In genomic region chr3:39884370-39884769, GRCm38 (mm10) we compare ENCODE assay signal across 28 mouse cellular contexts.
DNase-seq lines count a peak whose midpoint lies in the region; ATAC-seq and TF ChIP-seq lines count a peak whose summit lies in the region.
"Had no signal": no experiment of that assay in that cellular context is flagged by ENCODE, and none has a peak within 500 bp of the region (broad histone marks: within the 10 kb centered on the region; RNA-seq: fewer than 3 reads in every experiment).

No protein-coding gene starts in this region.

- peak; percentile 22 for DNase-seq in forebrain, embryonic 14.5 days (ENCODE audit: low spot score)
- no peak for DNase-seq in forebrain, embryonic 10.5 days (ENCODE audit: extremely low spot score, low spot score)
- DNase-seq in limb, embryonic 11.5 days (ENCODE audit: low spot score), result peak; percentile 15
- DNase-seq in limb, embryonic 10.5 days (ENCODE audit: low spot score), result no peak
- DNase-seq in brain, embryonic 14.5 days (ENCODE audit: low read depth), result peak; percentile 50
- DNase-seq in testis, postnatal 10 days (ENCODE audit: low spot score), result no peak
- DNase-seq: adrenal gland, postnatal 25 days; B cell, adult 2 months; cerebellum, adult 2 months; gastrocnemius, adult 2 months; gastrocnemius, postnatal 36 days; heart, adult 18-20 months; heart, postnatal 36 days; kidney, adult 11 months; kidney, postnatal 14 days; layer of hippocampus, adult 9-11 months; lung, embryonic 14.5 days; right cerebral cortex, postnatal 25 days; thymus, postnatal 25 days had no signal

- H3K9ac ChIP-seq in forebrain, embryonic 14.5 days (ENCODE audit: low read length), result no peak overlapping the region
- H3K9ac ChIP-seq in limb, embryonic 11.5 days (ENCODE audit: low read length), result no peak overlapping the region
- no peak overlapping the region for H3K9ac ChIP-seq in neural tube, embryonic 13.5 days
- H3K9ac ChIP-seq: embryonic facial prominence, embryonic 12.5 days; forebrain, embryonic 13.5 days; limb, embryonic 12.5 days; liver, embryonic 15.5 days; lung, embryonic 14.5 days; stomach, embryonic 15.5 days had no signal

- ATAC-seq in forebrain, embryonic 14.5 days, result no peak
- no peak for ATAC-seq in limb, embryonic 11.5 days (ENCODE audit: insufficient number of reproducible peaks, low FRiP score, low TSS enrichment, low read depth)
- peak; percentile 36; the same call in 1 of the 2 replicates for ATAC-seq in neural tube, embryonic 13.5 days (ENCODE audit: low read depth)
- ATAC-seq: forebrain, embryonic 13.5 days; inflammation-experienced regulatory T-cells, adult 6 months had no signal

- no peaks in the 10 kb centered on the region for H3K27me3 ChIP-seq in forebrain, embryonic 14.5 days (replicated peaks; ENCODE audit: control insufficient read depth, insufficient read depth, low read length)
- peaks cover 5% of the 10 kb centered on the region; the same call in 1 of the 2 replicates for H3K27me3 ChIP-seq in forebrain, embryonic 10.5 days (ENCODE audit: poor library complexity, severe bottlenecking)
- H3K27me3 ChIP-seq in limb, embryonic 11.5 days (ENCODE audit: control insufficient read depth, insufficient read depth, low read length), result no peaks in the 10 kb centered on the region
- H3K27me3 ChIP-seq in limb, embryonic 10.5 days (ENCODE audit: low read depth, poor library complexity, severe bottlenecking), result no peaks in the 10 kb centered on the region
- H3K27me3 ChIP-seq in neural tube, embryonic 13.5 days, result no peaks in the 10 kb centered on the region
- H3K27me3 ChIP-seq: embryonic facial prominence, embryonic 12.5 days; forebrain, embryonic 13.5 days; limb, embryonic 12.5 days; liver, embryonic 15.5 days; stomach, embryonic 15.5 days had no signal

- no peak overlapping the region for H3K4me3 ChIP-seq in forebrain, embryonic 14.5 days (ENCODE audit: low read depth, low read length)
- H3K4me3 ChIP-seq in forebrain, embryonic 10.5 days, result no peak overlapping the region
- H3K4me3 ChIP-seq in limb, embryonic 11.5 days (ENCODE audit: low read depth, low read length), result no peak overlapping the region
- no peak overlapping the region for H3K4me3 ChIP-seq in limb, embryonic 10.5 days
- H3K4me3 ChIP-seq in neural tube, embryonic 13.5 days, result no peak overlapping the region
- H3K4me3 ChIP-seq: embryonic facial prominence, embryonic 12.5 days; forebrain, embryonic 13.5 days; gastrocnemius, adult 2 months; limb, embryonic 12.5 days; liver, embryonic 15.5 days; midbrain, embryonic 10.5 days; stomach, embryonic 15.5 days had no signal

- no peaks in the 10 kb centered on the region for H3K36me3 ChIP-seq in forebrain, embryonic 14.5 days (ENCODE audit: control insufficient read depth, insufficient read depth, low read length)
- no peaks in the 10 kb centered on the region for H3K36me3 ChIP-seq in forebrain, embryonic 10.5 days (replicated peaks)
- H3K36me3 ChIP-seq in limb, embryonic 11.5 days (ENCODE audit: control insufficient read depth, insufficient read depth, low read length), result no peaks in the 10 kb centered on the region
- no peaks in the 10 kb centered on the region for H3K36me3 ChIP-seq in limb, embryonic 10.5 days
- no peaks in the 10 kb centered on the region for H3K36me3 ChIP-seq in neural tube, embryonic 13.5 days
- H3K36me3 ChIP-seq: embryonic facial prominence, embryonic 12.5 days; limb, embryonic 12.5 days; liver, embryonic 15.5 days; midbrain, embryonic 10.5 days; stomach, embryonic 15.5 days had no signal

- H3K9me3 ChIP-seq in forebrain, embryonic 14.5 days (replicated peaks; ENCODE audit: control insufficient read depth, low read length), result no peaks in the 10 kb centered on the region
- no peaks in the 10 kb centered on the region for H3K9me3 ChIP-seq in forebrain, embryonic 10.5 days
- no peaks in the 10 kb centered on the region for H3K9me3 ChIP-seq in limb, embryonic 11.5 days (ENCODE audit: control insufficient read depth, low read length)
- H3K9me3 ChIP-seq in limb, embryonic 10.5 days (replicated peaks), result no peaks in the 10 kb centered on the region
- no peaks in the 10 kb centered on the region for H3K9me3 ChIP-seq in neural tube, embryonic 13.5 days
- H3K9me3 ChIP-seq: embryonic facial prominence, embryonic 12.5 days; forebrain, embryonic 13.5 days; limb, embryonic 12.5 days; liver, embryonic 15.5 days; midbrain, embryonic 10.5 days; stomach, embryonic 15.5 days had no signal

- H3K4me1 ChIP-seq in forebrain, embryonic 14.5 days (ENCODE audit: control insufficient read depth, insufficient read depth, low read length), result no peaks in the 10 kb centered on the region; the same call in 1 of the 2 replicates
- peaks cover 14% of the 10 kb centered on the region for H3K4me1 ChIP-seq in forebrain, embryonic 10.5 days
- no peaks in the 10 kb centered on the region for H3K4me1 ChIP-seq in limb, embryonic 11.5 days (ENCODE audit: control insufficient read depth, insufficient read depth, low read length)
- no peaks in the 10 kb centered on the region for H3K4me1 ChIP-seq in limb, embryonic 10.5 days
- H3K4me1 ChIP-seq in neural tube, embryonic 13.5 days (replicated peaks), result no peaks in the 10 kb centered on the region
- H3K4me1 ChIP-seq: limb, embryonic 12.5 days; liver, embryonic 15.5 days; stomach, embryonic 15.5 days had no signal

- TF ChIP-seq CTCF in brain, embryonic 14.5 days (IDR thresholded peaks at IDR 0.05; ENCODE audit: borderline replicate concordance, extremely low read depth, insufficient read depth, insufficient read length), result no peak

- WGBS in forebrain, embryonic 14.5 days, result 7% methylated on average over 4 of the region's 4 CpGs
- 47% methylated on average over 4 of the region's 4 CpGs for WGBS in forebrain, embryonic 10.5 days
- WGBS in limb, embryonic 11.5 days, result 70% methylated on average over 4 of the region's 4 CpGs
- 90% methylated on average over 4 of the region's 4 CpGs for WGBS in limb, embryonic 10.5 days
- WGBS in neural tube, embryonic 13.5 days, result 23% methylated on average over 4 of the region's 4 CpGs

- TF ChIP-seq POLR2A in brain, embryonic 14.5 days (IDR thresholded peaks at IDR 0.05; ENCODE audit: borderline replicate concordance, extremely low read depth, insufficient read depth, insufficient read length, poor library complexity, severe bottlenecking), result no peak

- H3K27ac ChIP-seq in forebrain, embryonic 14.5 days (ENCODE audit: low read depth, low read length), result no peak overlapping the region
- H3K27ac ChIP-seq in forebrain, embryonic 10.5 days, result no peak overlapping the region
- no peak overlapping the region for H3K27ac ChIP-seq in limb, embryonic 11.5 days (replicated peaks; ENCODE audit: low read depth, low read length)
- no peak overlapping the region for H3K27ac ChIP-seq in limb, embryonic 10.5 days
- H3K27ac ChIP-seq in neural tube, embryonic 13.5 days (replicated peaks), result no peak overlapping the region
- H3K27ac ChIP-seq: embryonic facial prominence, embryonic 12.5 days; forebrain, embryonic 13.5 days; gastrocnemius, adult 2 months; limb, embryonic 12.5 days; liver, embryonic 15.5 days; midbrain, embryonic 10.5 days; stomach, embryonic 15.5 days had no signal

- H3K4me2 ChIP-seq in forebrain, embryonic 14.5 days (ENCODE audit: low read length), result no peak overlapping the region
- no peak overlapping the region for H3K4me2 ChIP-seq in limb, embryonic 11.5 days (ENCODE audit: low read depth, severe bottlenecking)
- no peak overlapping the region for H3K4me2 ChIP-seq in neural tube, embryonic 13.5 days
- H3K4me2 ChIP-seq: embryonic facial prominence, embryonic 12.5 days; forebrain, embryonic 13.5 days; heart, embryonic 11.5 days; limb, embryonic 12.5 days; liver, embryonic 15.5 days; lung, embryonic 14.5 days; stomach, embryonic 15.5 days had no signal

Comparison
In these comparisons a context has a peak if more than half of its experiments do, and no peak if none do; other contexts are left out.
1. DNase-seq: peak in forebrain, embryonic 14.5 days (single experiment), limb, embryonic 11.5 days (single experiment) and brain, embryonic 14.5 days (single experiment); none in forebrain, embryonic 10.5 days (single experiment), limb, embryonic 10.5 days (single experiment) and testis, postnatal 10 days (single experiment).